Mouse (Mus musculus): Measurements from ENCODE around the gene Cdkl3. TPM values are rescaled to one million over a fixed set of nuclear protein-coding genes. Genes with fewer than 3 reads are reported as not detected.

The Cdkl3 gene
- 8.0 and 10.3 TPM in 2 replicates for polyA plus RNA-seq (2016; fragmentation: Nextera tagmentation; extraction: Ambion mirVana)

GRCm38 (mm10) chr11:52003772-52004528 is at the start of gene Cdkl3:
Gene Cdkl3, plus strand, starts transcription at chr11:52004221.
- Histone ChIP-seq H3K36me3 (no peaks in the 10 kb centered on the region), H3K4me3 (peak within 1 kb of the TSS; percentile 89), H3K9me3 (no peaks in the 10 kb centered on the region), H3K4me1 (peaks cover 10% of the 10 kb centered on the region), H3K27me3 (ENCODE audit: insufficient read depth, poor library complexity, severe bottlenecking) (no peaks in the 10 kb centered on the region), H3K27ac (peak within 1 kb of the TSS; percentile 94)
- under 1% methylated on average over 51 of the region's 51 CpGs for WGBS
- DNase-seq (ENCODE audit: low spot score): peak; percentile 99

- 62% methylated on average over 9 of the region's 9 CpGs for WGBS
Observed at GRCm38 (mm10) chr11:51956112-51956511, 47.9 kb upstream of the Cdkl3 start.

GRCm38 (mm10) chr11:51957760-51958159 is 46.3 kb upstream of the Cdkl3 start:
- Histone ChIP-seq H3K27ac (no peak overlapping the region), H3K9me3 (no peaks in the 10 kb centered on the region), H3K36me3 (no peaks in the 10 kb centered on the region), H3K4me1 (no peaks in the 10 kb centered on the region), H3K4me3 (no peak overlapping the region), H3K27me3 (ENCODE audit: insufficient read depth, poor library complexity, severe bottlenecking) (no peaks in the 10 kb centered on the region)
- DNase-seq (ENCODE audit: low spot score): no peak
- 90% methylated on average over 4 of the region's 4 CpGs for WGBS

More at GRCm38 (mm10) chr11:51956112-51956511, 47.9 kb upstream of the Cdkl3 start:
- no peak for DNase-seq (ENCODE audit: low spot score)
- Histone ChIP-seq H3K27ac (no peak overlapping the region), H3K4me3 (no peak overlapping the region), H3K27me3 (ENCODE audit: insufficient read depth, poor library complexity, severe bottlenecking) (no peaks in the 10 kb centered on the region), H3K9me3 (no peaks in the 10 kb centered on the region), H3K4me1 (peaks cover 5% of the 10 kb centered on the region), H3K36me3 (no peaks in the 10 kb centered on the region)

- Histone ChIP-seq H3K36me3 (no peaks in the 10 kb centered on the region), H3K9me3 (no peaks in the 10 kb centered on the region), H3K27me3 (ENCODE audit: insufficient read depth, poor library complexity, severe bottlenecking) (no peaks in the 10 kb centered on the region), H3K4me1 (no peaks in the 10 kb centered on the region), H3K27ac (no peak overlapping the region), H3K4me3 (no peak overlapping the region)
- 73% methylated on average over 5 of the region's 5 CpGs for WGBS
- DNase-seq (ENCODE audit: low spot score): no peak
Observed at GRCm38 (mm10) chr11:51959511-51959910, 44.5 kb upstream of the Cdkl3 start.

GRCm38 (mm10) chr11:51960061-51960460 is 44.0 kb upstream of the Cdkl3 start:
- no peaks in the 10 kb centered on the region for H3K9me3 ChIP-seq
- no peaks in the 10 kb centered on the region for H3K27me3 ChIP-seq (ENCODE audit: insufficient read depth, poor library complexity, severe bottlenecking)
- no peak for DNase-seq (ENCODE audit: low spot score)
- H3K27ac ChIP-seq: no peak overlapping the region
- H3K4me3 ChIP-seq: no peak overlapping the region
- WGBS: 82% methylated on average over 4 of the region's 4 CpGs
- H3K36me3 ChIP-seq: no peaks in the 10 kb centered on the region
- H3K4me1 ChIP-seq: no peaks in the 10 kb centered on the region

- Histone ChIP-seq H3K36me3 (no peaks in the 10 kb centered on the region), H3K27me3 (ENCODE audit: insufficient read depth, poor library complexity, severe bottlenecking) (no peaks in the 10 kb centered on the region), H3K4me3 (no peak overlapping the region), H3K4me1 (no peaks in the 10 kb centered on the region), H3K9me3 (no peaks in the 10 kb centered on the region), H3K27ac (no peak overlapping the region)
- whole genome bisulfite sequencing: 68% methylated on average over 11 of the region's 11 CpGs
- no peak for DNase-seq (ENCODE audit: low spot score)
Observed at GRCm38 (mm10) chr11:51960967-51961471, 43.0 kb upstream of the Cdkl3 start.

- 81% methylated on average over 8 of the region's 8 CpGs for WGBS
- no peak overlapping the region for H3K4me3 ChIP-seq
- H3K27me3 ChIP-seq (ENCODE audit: insufficient read depth, poor library complexity, severe bottlenecking): no peaks in the 10 kb centered on the region
- H3K36me3 ChIP-seq: no peaks in the 10 kb centered on the region
- no peaks in the 10 kb centered on the region for H3K9me3 ChIP-seq
- no peaks in the 10 kb centered on the region for H3K4me1 ChIP-seq
- no peak overlapping the region for H3K27ac ChIP-seq
- DNase-seq (ENCODE audit: low spot score): no peak
Observed at GRCm38 (mm10) chr11:51961761-51962160, 42.3 kb upstream of the Cdkl3 start.

GRCm38 (mm10) chr11:51962277-51962676 is 41.7 kb upstream of the Cdkl3 start:
- 90% methylated on average over 7 of the region's 7 CpGs for WGBS
- Histone ChIP-seq H3K27me3 (ENCODE audit: insufficient read depth, poor library complexity, severe bottlenecking) (no peaks in the 10 kb centered on the region), H3K27ac (no peak overlapping the region), H3K36me3 (no peaks in the 10 kb centered on the region), H3K4me1 (peaks cover 2% of the 10 kb centered on the region; the same call in 1 of the 2 replicates), H3K4me3 (no peak overlapping the region), H3K9me3 (no peaks in the 10 kb centered on the region)
- no peak for DNase-seq (ENCODE audit: low spot score)

- Histone ChIP-seq H3K36me3 (peaks cover 21% of the 10 kb centered on the region), H3K9me3 (no peaks in the 10 kb centered on the region), H3K27me3 (ENCODE audit: insufficient read depth, poor library complexity, severe bottlenecking) (no peaks in the 10 kb centered on the region), H3K4me1 (peaks cover 13% of the 10 kb centered on the region), H3K27ac (no peak overlapping the region), H3K4me3 (no peak overlapping the region)
- 74% methylated on average over 5 of the region's 5 CpGs for WGBS
- DNase-seq (ENCODE audit: low spot score): no peak
Observed at GRCm38 (mm10) chr11:51966651-51967050, 37.4 kb upstream of the Cdkl3 start.

GRCm38 (mm10) chr11:51967443-51968401 is 36.3 kb upstream of the Cdkl3 start, which contains the start of gene Cdkn2aipnl:
Gene Cdkn2aipnl, plus strand, starts transcription at chr11:51967661.
- Histone ChIP-seq H3K36me3 (peaks cover 32% of the 10 kb centered on the region), H3K4me1 (peaks cover 13% of the 10 kb centered on the region), H3K9me3 (no peaks in the 10 kb centered on the region), H3K27ac (peak within 1 kb of the TSS; percentile 91), H3K4me3 (peak within 1 kb of the TSS; percentile 79), H3K27me3 (ENCODE audit: insufficient read depth, poor library complexity, severe bottlenecking) (no peaks in the 10 kb centered on the region)
- 2% methylated on average over 63 of the region's 63 CpGs for WGBS
- DNase-seq (ENCODE audit: low spot score): peak; percentile 96

- Histone ChIP-seq H3K27ac (no peak overlapping the region), H3K4me1 (peaks cover 13% of the 10 kb centered on the region), H3K27me3 (ENCODE audit: insufficient read depth, poor library complexity, severe bottlenecking) (no peaks in the 10 kb centered on the region), H3K9me3 (no peaks in the 10 kb centered on the region), H3K4me3 (no peak overlapping the region), H3K36me3 (peaks cover 43% of the 10 kb centered on the region)
- DNase-seq (ENCODE audit: low spot score): no peak
- 93% methylated on average over 9 of the region's 9 CpGs for WGBS
Observed at GRCm38 (mm10) chr11:51968896-51969295, 35.1 kb upstream of the Cdkl3 start.

GRCm38 (mm10) chr11:51969511-51969910 is 34.5 kb upstream of the Cdkl3 start:
- Histone ChIP-seq H3K4me3 (no peak overlapping the region), H3K27ac (no peak overlapping the region), H3K36me3 (peaks cover 49% of the 10 kb centered on the region), H3K9me3 (no peaks in the 10 kb centered on the region), H3K27me3 (ENCODE audit: insufficient read depth, poor library complexity, severe bottlenecking) (no peaks in the 10 kb centered on the region), H3K4me1 (peaks cover 13% of the 10 kb centered on the region)
- no peak for DNase-seq (ENCODE audit: low spot score)
- WGBS: 91% methylated on average over 2 of the region's 2 CpGs

- DNase-seq (ENCODE audit: low spot score): no peak
- Histone ChIP-seq H3K27ac (no peak overlapping the region), H3K4me1 (peaks cover 13% of the 10 kb centered on the region), H3K9me3 (no peaks in the 10 kb centered on the region), H3K36me3 (peaks cover 60% of the 10 kb centered on the region), H3K27me3 (ENCODE audit: insufficient read depth, poor library complexity, severe bottlenecking) (no peaks in the 10 kb centered on the region), H3K4me3 (no peak overlapping the region)
- 91% methylated on average over 6 of the region's 6 CpGs for WGBS
Observed at GRCm38 (mm10) chr11:51971644-51972043, 32.4 kb upstream of the Cdkl3 start.

Measured in heart, embryonic 10.5 days (tissue).